Mouse (Mus musculus) heart, embryonic 12.5 days (tissue): ENCODE measurements around the gene Tmc4. TPM values are rescaled to one million over a fixed set of nuclear protein-coding genes. Genes with fewer than 3 reads are reported as not detected.

Experiments
- ATAC-seq: fragments of 200-750 bp; cut with Nextera tagmentation; 2 replicates; pipeline ENCODE4 v1.8.0; 2017; ENCODE audit warnings: moderate TSS enrichment, moderate library complexity; ENCODE audit not compliant: insufficient number of reproducible peaks, low FRiP score
- H3K27ac ChIP-seq: fragments of 300-500 bp; sonication (generic); 2 replicates; pipeline ENCODE4 v1.5.1; 2016; ENCODE audit warnings: mild to moderate bottlenecking, moderate library complexity; ENCODE audit not compliant: poor library complexity, severe bottlenecking
- H3K27me3 ChIP-seq: fragments of 300-500 bp; sonication (generic); replicated peaks from 2 replicates; pipeline ENCODE4 v1.6.1; 2016; ENCODE audit warnings: mild to moderate bottlenecking, moderate library complexity
- H3K36me3 ChIP-seq: fragments of 300-500 bp; sonication (generic); 2 replicates; pipeline ENCODE4 v1.6.1; 2016; ENCODE audit warnings: mild to moderate bottlenecking, moderate library complexity
- H3K4me1 ChIP-seq: fragments of 300-500 bp; sonication (generic); replicated peaks from 2 replicates; pipeline ENCODE4 v1.6.1; 2016; ENCODE audit warnings: mild to moderate bottlenecking
- H3K4me2 ChIP-seq: fragments of 300-500 bp; sonication (generic); 2 replicates; pipeline ENCODE4 v1.6.1; 2016; ENCODE audit warnings: mild to moderate bottlenecking, moderate library complexity
- H3K4me3 ChIP-seq: fragments of 300-500 bp; sonication (generic); 2 replicates; pipeline ENCODE4 v1.5.1; 2016; ENCODE audit warnings: mild to moderate bottlenecking
- H3K9ac ChIP-seq: fragments of 300-500 bp; sonication (generic); 2 replicates; pipeline ENCODE4 v1.6.1; 2016; ENCODE audit warnings: mild to moderate bottlenecking, moderate library complexity
- H3K9me3 ChIP-seq: fragments of 300-500 bp; sonication (generic); replicated peaks from 2 replicates; pipeline ENCODE4 v1.6.1; 2016; ENCODE audit warnings: mild to moderate bottlenecking, moderate library complexity
- WGBS: fragments of 180-500 bp; shearing (Covaris S2); methylation state at CpG from one replicate; pipeline ENCODE4 v1.1.7; 2016; 5-methylcytosine and 5-hydroxymethylcytosine counted together
- microRNA-seq: library from miRNA; unstranded; fragments of <30 nt; microRNA quantifications from one replicate; pipeline ENCODE4, GENCODE M21; 2017
- polyA plus RNA-seq: library from polyadenylated mRNA; unstranded; fragments of >200 nt; fragmentation: Nextera tagmentation; extraction: Ambion mirVana; gene quantifications from 2 replicates; pipeline ENCODE4 v1.2.1, GENCODE M21; 2016

Gene Tmc4
- polyA plus RNA-seq, 1 experiment from 2014 or later = 4.6 TPM

- ATAC-seq = no peak
- 30% methylated on average over 4 of the region's 4 CpGs for WGBS
- H3K4me1 ChIP-seq = peaks cover 15% of the 10 kb centered on the region
- H3K36me3 ChIP-seq = peaks cover 39% of the 10 kb centered on the region
- peak overlapping the region; percentile 79 for H3K4me2 ChIP-seq
- peak overlapping the region; percentile 59 for H3K4me3 ChIP-seq
- H3K27me3 ChIP-seq = no peaks in the 10 kb centered on the region
- H3K9me3 ChIP-seq = no peaks in the 10 kb centered on the region
- H3K27ac ChIP-seq = no peak overlapping the region
- H3K9ac ChIP-seq = peak overlapping the region; percentile 80
Observed at GRCm38 (mm10) chr7:3629030-3629429, 48.3 kb downstream of the Tmc4 start.

- ATAC-seq = peak; percentile 94
- Histone ChIP-seq H3K9ac (peak within 1 kb of the TSS; percentile 88), H3K4me3 (peak within 1 kb of the TSS; percentile 70), H3K4me1 (peaks cover 7% of the 10 kb centered on the region), H3K27ac (peak within 1 kb of the TSS; percentile 73), H3K36me3 (peaks cover 31% of the 10 kb centered on the region), H3K4me2 (peak within 1 kb of the TSS; percentile 90), H3K9me3 (no peaks in the 10 kb centered on the region), H3K27me3 (no peaks in the 10 kb centered on the region; the same call in 1 of the 2 replicates)
- under 1% methylated on average over 32 of the region's 32 CpGs for WGBS
Observed at GRCm38 (mm10) chr7:3617242-3617995, 59.9 kb downstream of the Tmc4 start, which contains the start of gene Ndufa3. TSS of gene Ndufa3 (plus strand) at chr7:3617373.

- H3K9me3 ChIP-seq = no peaks in the 10 kb centered on the region
- H3K27me3 ChIP-seq = no peaks in the 10 kb centered on the region; the same call in 1 of the 2 replicates
- H3K4me3 ChIP-seq = peak overlapping the region; percentile 70
- H3K36me3 ChIP-seq = peaks cover 24% of the 10 kb centered on the region
- no peak overlapping the region for H3K9ac ChIP-seq
- peak overlapping the region; percentile 42; the same call in 1 of the 2 replicates for H3K4me2 ChIP-seq
- H3K4me1 ChIP-seq = peaks cover 7% of the 10 kb centered on the region
- WGBS = 43% methylated on average over 6 of the region's 6 CpGs
- H3K27ac ChIP-seq = no peak overlapping the region
- ATAC-seq = peak; percentile 26; the same call in 1 of the 2 replicates
Observed at GRCm38 (mm10) chr7:3616389-3617241, 60.7 kb downstream of the Tmc4 start.

- 75% methylated on average over 4 of the region's 4 CpGs for WGBS
- H3K36me3 ChIP-seq = peaks cover 24% of the 10 kb centered on the region
- no peak within 1 kb of the TSS for H3K27ac ChIP-seq
- H3K4me3 ChIP-seq = peak within 1 kb of the TSS; percentile 70
- H3K9ac ChIP-seq = no peak within 1 kb of the TSS
- H3K4me2 ChIP-seq = peak within 1 kb of the TSS; percentile 42; the same call in 1 of the 2 replicates
- H3K9me3 ChIP-seq = no peaks in the 10 kb centered on the region
- H3K4me1 ChIP-seq = peaks cover 7% of the 10 kb centered on the region
- no peak for ATAC-seq
- H3K27me3 ChIP-seq = no peaks in the 10 kb centered on the region; the same call in 1 of the 2 replicates
Observed at GRCm38 (mm10) chr7:3616057-3616388, 61.3 kb downstream of the Tmc4 start, which contains the start of gene Oscar. TSS of gene Oscar (minus strand) at chr7:3616157.

Small RNA genes within 50 kb of the gene (microRNA-seq; reads per million reads assigned to microRNA genes)
- 3.8 reads per million, percentile 12 among the genes with 10 or more reads in this experiment for gene Mir3572

Other genes starting within 250 kb of the Tmc4 start
- not detected in 2 replicates for gene Tarm1, start 174.9 kb downstream of the Tmc4 start, polyA plus RNA-seq
- gene Oscar, start 61.4 kb downstream of the Tmc4 start, polyA plus RNA-seq = 0.09 and 0.23 TPM in 2 replicates
- 550 and 560 TPM in 2 replicates for gene Ndufa3, start 60.2 kb downstream of the Tmc4 start, polyA plus RNA-seq
- gene Tfpt, start 47.6 kb downstream of the Tmc4 start, polyA plus RNA-seq = 18.6 and 19.8 TPM in 2 replicates
- gene Prpf31, start 47.6 kb downstream of the Tmc4 start, polyA plus RNA-seq = 63.7 and 68.0 TPM in 2 replicates
- 35.8 and 41.9 TPM in 2 replicates for gene Cnot3, start 32.3 kb downstream of the Tmc4 start, polyA plus RNA-seq
- 20.5 and 21.4 TPM in 2 replicates for gene Leng1, start 11.7 kb downstream of the Tmc4 start, polyA plus RNA-seq
- 206 and 218 TPM in 2 replicates for gene Tsen34, start 15.3 kb upstream of the Tmc4 start, polyA plus RNA-seq
- 40.7 TPM in 2 replicates for gene Mboat7, start 16.0 kb upstream of the Tmc4 start, polyA plus RNA-seq
- gene Rps9, start 26.4 kb upstream of the Tmc4 start, polyA plus RNA-seq = 866 and 893 TPM in 2 replicates
- 0.04 and 0.12 TPM in 2 replicates for gene Pirb, start 42.8 kb upstream of the Tmc4 start, polyA plus RNA-seq
- not detected in 2 replicates for gene Gm15448, start 148.1 kb upstream of the Tmc4 start, polyA plus RNA-seq
- not detected in 2 replicates for gene Pira2, start 167.5 kb upstream of the Tmc4 start, polyA plus RNA-seq
- not detected in 2 replicates for gene Gm14548, start 220.6 kb upstream of the Tmc4 start, polyA plus RNA-seq
- gene Lilra6, start 237.9 kb upstream of the Tmc4 start, polyA plus RNA-seq = not detected in 2 replicates